Mouse (Mus musculus) bone marrow, adult 2 months (tissue): Measurements from ENCODE around the gene Col4a2. TPM values are rescaled to one million over a fixed set of nuclear protein-coding genes. Genes with fewer than 3 reads are reported as not detected.

Source experiments
- H3K27ac ChIP-seq: fragments of 200-500 bp; 2 replicates; pipeline ENCODE4 v1.5.1; 2012; ENCODE audit warnings: low read depth, mild to moderate bottlenecking, control low read depth, inconsistent platforms, low read length; ENCODE audit not compliant: control insufficient read depth, poor library complexity, insufficient read depth
- H3K4me1 ChIP-seq: fragments of 200-500 bp; 2 replicates; pipeline ENCODE4 v1.6.1; 2011; ENCODE audit warnings: low read length; ENCODE audit not compliant: control insufficient read depth, insufficient read depth
- H3K4me3 ChIP-seq: fragments of 200-500 bp; replicated peaks from 2 replicates; pipeline ENCODE3; 2011; ENCODE audit warnings: mild to moderate bottlenecking, low read depth, low read length, control low read depth; ENCODE audit not compliant: control insufficient read depth
- CTCF ChIP-seq: fragments of 200-500 bp; IDR thresholded peaks from 2 replicates; pipeline ENCODE4 v1.5.1; 2011; ENCODE audit warnings: low read length, control low read depth; ENCODE audit not compliant: control insufficient read depth, insufficient read depth
- POLR2A ChIP-seq: fragments of 200-500 bp; IDR thresholded peaks from 2 replicates; pipeline ENCODE4 v1.6.1; 2011; ENCODE audit warnings: low read depth, mild to moderate bottlenecking, control low read depth, low read length, borderline replicate concordance; ENCODE audit not compliant: control insufficient read depth
- WGBS: fragments of 180-500 bp; shearing (Covaris S2); methylation state at CpG from one replicate; pipeline ENCODE4 v1.1.7; 2018; 5-methylcytosine and 5-hydroxymethylcytosine counted together
- polyA plus RNA-seq: library from polyadenylated mRNA; stranded (reverse); fragments of >200 nt; gene quantifications from 2 replicates; pipeline ENCODE4 v1.2.4, GENCODE M21; 2011; ENCODE audit warnings: low replicate concordance; ENCODE audit not compliant: missing spikeins, insufficient read depth, insufficient read length

Gene Col4a2
- polyA plus RNA-seq, 1 experiment = 3.9 TPM

DNA sequence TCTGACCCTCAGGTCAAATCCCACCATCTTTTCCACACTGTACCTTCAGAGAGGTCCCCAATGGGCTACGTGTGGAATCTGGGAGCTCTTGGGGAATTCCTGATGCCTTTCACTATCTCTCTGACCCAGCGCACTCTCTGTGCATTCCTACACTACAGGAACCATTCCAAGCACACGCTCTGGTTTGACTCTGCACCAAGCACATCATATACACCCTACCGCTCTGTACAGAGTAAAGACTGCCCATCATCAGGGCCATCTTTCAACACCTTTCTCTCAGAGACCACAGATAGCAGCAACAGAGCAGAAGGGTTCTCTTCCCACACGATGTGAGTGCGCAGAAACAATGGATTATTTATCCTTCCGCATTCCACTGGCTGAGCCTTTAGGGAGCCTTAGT is 38.2 kb upstream of the Col4a2 start:
- no peak overlapping the region for H3K27ac ChIP-seq
- no peak overlapping the region for H3K4me3 ChIP-seq
- 85% methylated on average over 7 of the region's 7 CpGs for WGBS
- peaks cover 2% of the 10 kb centered on the region for H3K4me1 ChIP-seq
- TF ChIP-seq POLR2A (no peak), CTCF (no peak)

- WGBS = 2% methylated on average over 6 of the region's 6 CpGs
- Histone ChIP-seq H3K4me1 (peaks cover 2% of the 10 kb centered on the region), H3K4me3 (no peak overlapping the region), H3K27ac (no peak overlapping the region)
- no peak for TF ChIP-seq CTCF
- TF ChIP-seq POLR2A = no peak
Observed at GRCm38 (mm10) chr8:11276286-11276685, 36.3 kb upstream of the Col4a2 start.

GRCm38 (mm10) chr8:11277602-11278051 is 35.0 kb upstream of the Col4a2 start:
- 26% methylated on average over 3 of the region's 3 CpGs for WGBS
- peaks cover 2% of the 10 kb centered on the region for H3K4me1 ChIP-seq
- no peak overlapping the region for H3K27ac ChIP-seq
- no peak overlapping the region for H3K4me3 ChIP-seq
- no peak for TF ChIP-seq CTCF
- no peak for TF ChIP-seq POLR2A

DNA sequence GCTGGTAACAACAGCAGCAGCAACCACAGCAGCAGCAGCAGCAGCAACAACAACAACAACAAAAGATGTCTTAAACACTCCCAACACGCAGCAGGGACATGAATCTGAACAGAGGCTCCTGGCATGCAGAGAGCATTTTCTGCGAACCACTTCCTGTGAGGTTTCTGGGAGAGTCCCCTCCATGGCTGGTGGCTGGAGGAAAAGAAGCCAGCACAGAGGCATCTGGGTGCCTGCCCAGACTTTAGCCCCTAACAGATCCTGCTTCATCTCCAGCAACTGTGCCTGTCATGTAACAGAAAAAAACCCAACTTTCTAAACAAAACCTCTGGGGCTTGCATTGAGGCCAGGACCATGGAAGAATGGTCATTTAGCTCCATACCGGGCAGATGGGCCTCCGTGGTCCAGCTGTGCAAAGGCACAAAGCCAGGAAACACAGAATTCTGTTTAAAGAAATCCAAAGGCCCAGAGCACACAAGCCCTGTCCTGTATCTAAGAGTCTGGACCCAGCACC is 34.4 kb upstream of the Col4a2 start:
- Histone ChIP-seq H3K27ac (no peak overlapping the region), H3K4me3 (no peak overlapping the region), H3K4me1 (peaks cover 2% of the 10 kb centered on the region)
- TF ChIP-seq CTCF (no peak), POLR2A (no peak)
- 12% methylated on average over 4 of the region's 4 CpGs for WGBS

- Histone ChIP-seq H3K27ac (no peak overlapping the region), H3K4me3 (no peak overlapping the region)
- WGBS = 43% methylated on average over 20 of the region's 20 CpGs
Observed at GRCm38 (mm10) chr8:11279296-11279826, 33.2 kb upstream of the Col4a2 start.

GRCm38 (mm10) chr8:11280721-11281268 is 31.8 kb upstream of the Col4a2 start:
- H3K4me1 ChIP-seq = no peaks in the 10 kb centered on the region; the same call in 1 of the 2 replicates
- no peak overlapping the region for H3K4me3 ChIP-seq
- 84% methylated on average over 10 of the region's 10 CpGs for WGBS
- TF ChIP-seq CTCF = no peak
- no peak for TF ChIP-seq POLR2A
- H3K27ac ChIP-seq = no peak overlapping the region

More at GRCm38 (mm10) chr8:11279296-11279826, 33.2 kb upstream of the Col4a2 start:
- TF ChIP-seq CTCF (no peak), POLR2A (no peak)
- H3K4me1 ChIP-seq = peaks cover 2% of the 10 kb centered on the region

- Histone ChIP-seq H3K4me3 (no peak overlapping the region), H3K4me1 (no peaks in the 10 kb centered on the region; the same call in 1 of the 2 replicates), H3K27ac (no peak overlapping the region)
- whole genome bisulfite sequencing = 77% methylated on average over 10 of the region's 10 CpGs
- TF ChIP-seq CTCF (no peak), POLR2A (no peak)
Observed at GRCm38 (mm10) chr8:11282139-11282538, 30.5 kb upstream of the Col4a2 start.

GRCm38 (mm10) chr8:11282696-11283095 is 29.9 kb upstream of the Col4a2 start:
- no peak for TF ChIP-seq CTCF
- TF ChIP-seq POLR2A = no peak
- Histone ChIP-seq H3K27ac (no peak overlapping the region), H3K4me3 (no peak overlapping the region), H3K4me1 (no peaks in the 10 kb centered on the region; the same call in 1 of the 2 replicates)
- WGBS = 76% methylated on average over 7 of the region's 7 CpGs
